Mouse (Mus musculus): ENCODE results near the gene Nudt14.

The Nudt14 gene

DNA sequence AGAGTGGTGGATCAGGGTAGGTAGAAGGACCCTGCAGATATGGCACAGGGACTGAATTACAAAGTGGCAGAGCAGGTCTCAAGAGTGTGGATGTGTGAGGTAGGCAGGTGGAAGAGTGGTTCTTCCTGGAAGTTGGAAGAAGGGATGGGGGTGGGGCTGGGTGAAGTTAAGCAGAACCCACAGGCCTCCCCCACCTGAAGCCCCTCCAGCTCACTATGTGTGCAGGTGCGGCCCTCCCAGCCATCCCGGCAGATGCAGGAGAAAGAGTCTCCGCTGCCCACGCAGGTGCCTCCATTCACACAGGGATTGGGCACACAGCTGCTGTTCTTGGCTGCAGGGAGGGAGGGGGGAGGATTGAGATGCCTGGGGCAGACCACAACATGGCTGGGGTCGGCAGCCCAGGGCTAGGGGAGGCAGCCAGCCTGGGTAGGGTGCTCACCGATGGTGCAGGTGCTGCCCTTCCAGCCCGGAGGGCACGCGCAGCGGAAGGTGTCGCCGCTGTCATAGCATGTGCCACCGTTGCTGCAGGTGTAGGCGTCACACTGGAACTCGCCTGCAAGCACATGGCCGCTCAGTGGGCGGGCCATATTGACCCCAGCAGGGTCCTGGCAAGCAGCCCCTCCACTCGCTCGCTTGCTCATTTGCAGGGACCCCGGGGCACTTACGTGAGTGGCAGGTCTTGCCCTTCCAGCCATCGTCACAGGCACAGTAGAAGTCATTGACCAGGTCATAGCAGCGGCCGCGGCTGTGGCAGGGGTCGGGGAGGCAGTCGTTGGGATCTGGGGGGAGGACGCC, 28.8 kb downstream of the Nudt14 start:
- no peak for DNase-seq

DNA sequence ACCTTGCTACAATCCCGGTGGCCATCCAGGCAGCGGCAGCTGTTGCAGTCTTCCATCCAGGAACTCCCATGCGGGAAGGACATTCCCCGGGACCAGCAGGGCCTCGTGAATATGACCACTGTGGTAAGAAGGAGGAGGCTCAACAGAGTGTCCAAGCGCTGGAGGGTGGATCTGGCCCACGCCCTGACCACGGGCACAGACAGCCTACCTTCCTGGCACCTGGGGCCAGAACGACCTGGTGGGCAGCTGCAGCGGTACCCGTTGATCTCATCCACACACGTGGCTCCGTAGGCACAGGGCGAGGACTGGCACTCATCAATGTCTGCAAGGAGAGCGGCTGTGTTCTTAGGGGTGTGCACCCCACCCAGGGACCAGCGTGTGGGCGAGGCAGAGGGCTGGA, 30.2 kb downstream of the Nudt14 start:
- DNase-seq = no peak

DNA sequence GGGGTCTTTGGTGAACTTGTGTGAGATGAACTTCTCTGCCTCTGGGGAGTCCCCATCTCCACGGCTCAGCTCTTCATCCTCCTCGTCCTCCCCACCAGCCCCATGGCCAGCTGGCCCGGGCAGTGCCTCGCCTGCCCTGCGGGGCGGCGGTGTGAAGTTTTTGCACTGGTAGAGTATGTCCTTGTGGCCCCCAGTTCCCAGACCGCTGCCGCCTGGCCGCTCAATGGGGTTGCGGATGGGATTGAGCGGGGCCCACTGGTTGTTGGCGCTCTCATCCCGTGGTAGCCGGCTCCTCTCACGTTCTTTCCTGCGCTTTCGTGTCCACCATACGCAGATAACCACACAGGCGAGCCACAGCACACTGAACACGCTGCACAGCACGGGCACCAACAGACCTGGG, 32.9 kb downstream of the Nudt14 start:
- no peak for DNase-seq

DNA sequence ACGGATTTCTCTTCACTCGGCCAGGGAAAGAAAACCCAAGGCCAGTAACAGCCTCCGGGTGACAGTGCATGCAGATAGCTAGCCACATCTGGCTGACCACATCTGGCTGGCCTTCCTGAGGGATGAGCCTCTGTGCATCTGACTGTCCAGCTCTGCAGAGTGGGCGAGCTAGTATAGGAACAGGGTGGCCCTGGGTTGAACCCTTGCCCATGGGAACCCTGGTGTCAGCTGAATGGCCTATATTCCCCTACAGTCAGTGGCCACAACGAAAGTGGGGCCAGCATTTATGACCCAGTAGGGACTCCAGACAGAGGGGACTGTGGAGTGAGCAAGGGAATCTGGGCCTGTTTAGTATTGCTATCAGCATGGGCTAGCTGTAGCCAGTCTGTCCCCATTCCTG, 36.9 kb downstream of the Nudt14 start:
- no peak for DNase-seq

DNA sequence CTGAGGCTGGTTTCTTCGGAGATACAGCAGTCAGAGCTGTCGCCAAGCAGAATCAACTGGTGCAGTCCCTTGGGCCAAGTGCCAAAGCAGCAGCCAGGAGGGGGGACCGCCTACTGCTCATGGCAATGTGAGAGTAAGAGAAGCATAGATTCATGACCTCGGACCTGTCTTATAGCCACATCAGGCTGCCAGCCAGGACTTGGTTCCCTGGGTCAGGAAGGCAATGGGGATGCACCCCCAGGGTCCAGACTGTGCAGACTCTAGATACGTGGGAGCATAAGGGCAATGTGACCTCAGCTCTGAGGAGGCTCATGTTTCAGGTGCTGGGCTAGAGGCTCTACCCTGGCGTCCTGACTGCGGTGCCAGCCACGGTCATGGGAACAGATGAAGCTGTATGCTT, 38.0 kb downstream of the Nudt14 start:
- DNase-seq = no peak

DNA sequence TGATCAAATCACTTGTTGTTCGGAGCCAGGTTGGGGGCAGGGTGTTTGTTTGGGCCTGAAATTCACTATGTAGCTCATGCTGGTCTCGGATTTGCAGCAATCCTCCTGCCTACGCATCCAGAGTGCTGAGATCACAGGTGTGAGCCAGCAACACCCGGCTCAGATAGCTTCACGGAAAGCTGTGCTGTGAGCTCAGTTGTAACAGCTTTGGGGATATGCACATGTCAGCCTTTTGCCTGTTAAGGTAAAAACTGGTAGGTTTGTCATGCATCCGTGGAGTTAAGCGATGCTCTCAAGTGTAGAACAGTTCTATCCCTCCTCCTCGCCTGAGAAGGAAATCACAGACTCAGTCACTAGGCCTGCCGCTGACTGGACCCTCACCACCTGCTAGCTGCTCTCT, 41.3 kb downstream of the Nudt14 start:
- DNase-seq = no peak

DNA sequence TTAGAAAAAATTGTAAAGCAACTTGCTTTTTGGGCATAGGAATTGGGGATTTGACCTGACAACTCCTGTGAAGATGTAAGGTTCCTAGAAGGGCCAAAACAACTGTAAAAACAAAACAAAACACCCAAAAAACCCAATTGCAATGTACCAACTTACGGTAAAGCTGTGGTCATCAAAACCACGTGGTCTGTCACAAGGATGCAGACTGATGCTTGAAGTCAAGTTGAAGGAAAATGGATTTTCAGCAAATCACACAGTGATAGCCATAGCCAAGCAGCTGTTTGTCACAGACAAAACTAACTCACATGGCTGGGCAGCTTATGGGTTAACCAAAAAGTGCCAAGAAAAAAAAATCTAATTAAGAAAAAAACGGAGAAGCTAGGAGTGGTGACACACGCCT, 43.0 kb downstream of the Nudt14 start:
- no peak for DNase-seq

DNA sequence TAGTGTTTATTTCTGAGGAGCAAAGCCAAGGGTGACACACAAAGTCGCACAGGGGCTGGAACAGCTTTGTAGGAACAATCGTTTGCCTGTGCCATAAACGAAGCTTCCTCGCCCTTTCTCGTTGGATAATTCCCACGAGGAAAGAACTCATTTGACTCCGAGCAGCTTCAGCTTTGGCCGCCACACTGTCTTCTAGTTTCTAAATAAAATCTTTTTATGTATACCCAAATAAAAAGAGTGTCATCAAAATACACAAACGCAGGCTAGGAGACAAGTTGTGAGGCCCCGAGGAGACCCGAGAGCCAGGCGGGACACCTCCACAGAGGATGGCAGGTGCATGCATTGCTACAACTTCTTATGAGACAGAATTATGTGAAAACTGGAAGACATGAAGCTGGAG, 43.6 kb downstream of the Nudt14 start:
- no peak for DNase-seq

DNA sequence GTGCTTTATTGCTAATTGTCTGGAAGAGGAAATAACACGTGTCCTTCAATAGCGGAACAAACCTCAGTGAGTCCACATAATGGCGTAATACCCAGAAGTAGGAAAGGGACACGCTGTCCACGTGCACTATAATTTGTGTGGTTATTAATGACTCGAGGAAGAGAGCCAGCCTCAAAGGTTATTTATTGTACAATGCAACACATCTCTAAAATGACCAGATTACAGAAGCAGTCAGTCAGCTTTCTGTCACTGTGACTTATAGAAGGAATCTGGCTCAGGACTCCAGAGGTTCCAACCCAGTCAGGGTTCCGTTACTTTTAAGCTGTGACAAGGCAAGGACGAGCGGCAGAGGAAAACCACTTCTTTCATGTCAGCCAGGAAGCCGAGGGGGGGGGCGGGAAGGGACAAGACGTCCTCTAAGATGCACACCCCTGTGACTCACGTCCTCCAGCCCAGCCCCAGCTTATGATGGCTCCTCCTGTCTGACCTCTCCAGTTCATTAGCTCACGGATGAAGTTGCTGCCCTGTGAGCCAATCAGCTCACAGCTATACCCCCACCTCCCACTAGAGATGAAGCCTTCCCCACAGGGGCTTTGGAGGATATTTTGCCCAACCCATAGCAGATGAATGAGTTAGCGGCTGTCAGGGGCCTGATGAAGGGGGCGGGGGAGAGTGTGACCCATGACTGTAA, 44.3 kb downstream of the Nudt14 start:
- peak; percentile 60 to 83 for DNase-seq

DNA sequence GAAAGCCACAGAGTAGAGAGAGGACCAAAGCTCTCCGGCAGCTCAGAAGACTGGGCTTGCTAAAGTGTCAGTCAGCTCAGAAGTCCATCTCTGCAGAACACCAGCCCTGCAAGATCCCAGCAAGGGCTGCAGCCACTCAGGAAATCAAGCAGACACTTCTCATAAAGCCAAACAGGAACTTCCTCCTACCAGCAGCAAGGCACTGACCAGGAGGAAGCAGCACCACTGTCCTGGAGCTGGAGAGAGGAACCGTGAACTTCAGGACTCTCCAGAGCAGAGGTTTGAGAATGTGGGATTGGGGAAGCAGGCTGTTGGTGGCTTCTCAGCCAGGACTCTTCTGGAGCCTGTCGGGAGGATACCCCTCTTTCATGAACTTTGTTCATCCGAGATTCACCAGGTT, 47.0 kb downstream of the Nudt14 start:
- peak; percentile 57 to 64 for DNase-seq

DNA sequence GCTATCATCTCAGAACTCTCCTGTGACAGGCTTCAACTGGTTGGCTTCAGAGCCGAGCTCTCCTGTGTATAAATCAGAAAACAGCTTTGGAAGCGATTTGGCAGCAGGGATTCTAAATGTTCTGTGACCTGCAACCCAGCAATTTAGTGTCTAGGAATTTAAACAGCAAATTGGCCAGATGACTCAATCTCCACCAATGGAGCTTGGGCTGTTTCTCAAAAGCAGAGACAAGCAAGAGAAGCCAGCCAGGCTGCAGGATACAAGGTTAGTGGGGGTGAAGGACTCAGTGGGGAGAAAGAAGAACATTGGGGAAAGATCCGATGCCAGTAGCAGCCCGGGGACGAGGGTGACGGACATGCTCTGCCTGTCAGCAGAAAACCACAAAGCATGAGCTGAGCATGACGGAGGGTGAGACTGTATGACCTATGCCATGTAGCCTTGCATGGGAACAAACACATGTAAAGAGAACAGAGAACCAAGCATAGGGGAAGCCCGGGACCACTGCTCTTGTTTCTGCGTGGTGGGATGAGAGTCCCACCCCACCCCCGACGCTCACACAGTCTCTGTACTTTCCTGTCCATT, 47.5 kb downstream of the Nudt14 start:
- DNase-seq = no peak

DNA sequence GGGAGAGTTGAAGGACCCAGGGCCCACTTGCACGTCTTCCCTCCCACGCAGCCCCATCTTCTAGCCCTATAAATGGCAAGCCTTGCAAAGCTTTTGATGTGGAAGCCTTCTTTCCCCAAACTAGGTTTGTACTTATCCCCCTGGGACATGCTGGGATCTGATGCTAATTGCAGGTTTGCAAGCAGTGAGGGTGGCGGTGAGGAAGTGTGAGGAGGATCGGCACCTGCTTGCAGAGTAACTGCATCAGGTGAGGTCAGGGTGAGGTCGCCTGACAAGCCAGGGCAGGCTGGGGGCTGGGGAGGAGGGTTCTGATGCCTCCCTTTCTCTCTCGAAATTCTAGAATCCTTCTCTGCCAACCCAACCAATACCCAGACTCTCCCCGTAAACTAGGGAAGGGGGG, 56.5 kb downstream of the Nudt14 start:
- DNase-seq = no peak
